Mouse (Mus musculus) cerebellum, postnatal 25 days (tissue): ENCODE results near the gene Slc16a2.
"Not testable (repeated sequence)": the region's sequence is repeated elsewhere in the genome, so short reads cannot be mapped to it uniquely, and the experiment has no call there.

Source experiments
- DNase-seq, 2 experiments: peaks; one replicate each; pipeline ENCODE4 v3.0.0; 2021; ENCODE audit warnings: mixed read lengths in 2 of 2

Gene Slc16a2

DNA sequence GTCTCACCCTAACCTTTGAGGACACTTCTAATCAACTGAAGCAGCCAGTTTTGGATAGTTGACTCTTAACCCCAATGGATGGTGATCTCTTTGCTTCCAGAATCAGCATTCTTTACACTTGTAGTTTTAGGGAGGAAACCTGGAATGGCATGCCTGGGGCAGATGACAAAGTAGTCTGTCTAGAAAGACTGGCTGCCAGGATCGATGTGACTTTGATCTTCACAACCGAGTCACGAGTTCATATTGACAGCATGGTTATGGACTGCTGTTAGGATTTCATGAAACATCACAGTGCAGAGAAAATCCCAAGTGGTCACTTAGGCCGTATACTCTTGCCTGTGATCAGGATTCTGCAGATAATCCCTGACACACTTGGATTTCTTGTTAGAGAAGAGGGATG is 88.7 kb downstream of the Slc16a2 start:
- DNase-seq, result no peak

DNA sequence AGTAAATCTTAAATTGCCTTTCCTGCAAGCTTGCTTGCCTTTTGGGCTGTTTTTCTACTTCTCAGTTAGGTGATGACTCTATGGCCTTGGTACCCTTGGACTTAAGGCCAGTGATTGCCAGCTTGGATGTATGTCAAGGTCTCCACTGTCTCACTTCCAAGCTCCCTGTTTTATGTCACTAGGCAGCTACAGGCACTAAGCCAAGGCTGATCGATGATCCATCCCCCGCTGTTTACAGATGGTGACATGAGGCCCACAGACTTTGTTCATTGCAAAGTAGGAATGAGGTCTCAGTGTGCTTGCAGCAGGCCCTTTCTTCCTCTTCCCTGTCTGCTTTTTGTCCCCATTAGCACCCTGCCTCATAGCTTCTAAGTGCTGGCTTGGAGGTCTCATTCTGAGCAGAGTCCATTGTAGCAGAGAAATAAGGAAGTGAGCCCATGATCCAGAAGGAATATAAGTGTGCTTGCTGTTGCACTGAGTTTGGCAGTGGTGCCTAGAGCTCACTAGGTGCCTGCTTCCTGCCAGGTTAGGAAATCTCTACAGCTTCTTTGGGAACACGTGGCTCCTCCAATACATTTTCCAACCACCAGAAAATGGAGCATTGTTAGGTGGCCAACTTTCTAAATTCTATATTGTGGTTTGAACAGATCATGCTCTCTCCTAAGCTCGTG is 89.6 kb downstream of the Slc16a2 start:
- DNase-seq, result no peak

DNA sequence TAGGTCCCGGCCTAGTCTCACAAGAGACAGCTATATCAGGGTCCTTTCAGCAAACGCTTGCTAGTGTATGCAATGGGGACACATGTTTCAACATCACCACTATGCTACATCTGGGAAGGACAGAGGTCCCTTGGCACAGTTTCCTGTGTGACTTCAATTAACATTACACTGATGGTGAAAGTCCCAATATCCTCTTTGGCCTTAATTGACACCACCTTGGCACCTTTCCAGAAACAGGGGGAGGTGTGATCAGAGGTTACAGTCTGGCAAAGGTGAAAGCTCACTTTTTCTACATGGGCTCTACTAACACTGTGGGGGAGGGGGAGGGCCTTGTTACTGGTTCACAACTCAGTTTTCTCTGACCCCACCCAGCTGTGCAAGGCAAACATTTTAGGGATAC is 99.3 kb downstream of the Slc16a2 start:
- DNase-seq, result no peak

DNA sequence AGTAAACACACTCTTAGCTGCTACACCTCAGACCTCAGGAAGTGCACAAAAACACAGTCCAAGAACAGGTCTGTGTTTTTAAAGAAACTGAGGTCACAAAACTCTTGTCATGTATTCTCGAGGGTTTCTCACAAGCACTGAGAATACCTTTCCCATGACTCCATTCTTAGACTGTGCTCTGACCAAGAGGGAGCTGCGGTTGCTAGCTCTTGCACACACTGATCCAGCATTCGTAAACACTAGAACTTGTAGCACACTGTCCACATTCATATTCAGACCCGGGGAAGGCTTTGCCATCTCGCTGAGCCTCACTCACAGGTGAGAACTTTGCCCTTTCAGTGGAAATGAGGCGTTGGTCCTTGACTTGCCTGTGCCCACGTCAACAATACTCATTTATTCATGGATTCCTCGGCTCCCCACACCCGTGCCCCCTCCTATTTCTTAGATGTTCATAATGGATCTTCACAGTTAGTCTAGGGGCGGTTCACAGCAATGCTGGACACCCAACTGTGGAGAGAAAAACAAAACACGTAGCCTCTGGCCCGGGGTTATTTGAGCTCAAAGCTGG is 102.1 kb downstream of the Slc16a2 start:
- DNase-seq, result no peak

DNA sequence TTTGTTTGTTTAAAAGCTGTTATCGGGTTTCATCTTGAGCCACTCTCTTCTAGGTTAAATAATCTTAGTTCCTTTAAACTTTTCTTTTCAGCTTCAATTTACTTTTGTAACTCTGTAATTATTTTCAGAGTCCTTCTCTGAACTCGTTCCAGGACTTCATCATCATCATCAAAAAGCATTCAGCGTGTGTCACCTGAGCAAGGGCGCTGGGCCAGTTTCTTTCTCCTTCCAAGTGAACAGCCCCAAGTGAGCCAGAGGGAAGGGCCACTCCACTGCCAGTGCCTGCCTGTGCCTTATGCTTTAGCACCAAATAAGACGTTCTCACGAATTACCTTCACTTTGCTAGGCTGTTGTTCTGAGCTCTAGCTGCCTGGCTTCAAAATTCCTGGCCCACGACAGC is 108.9 kb downstream of the Slc16a2 start:
- DNase-seq, result no peak

DNA sequence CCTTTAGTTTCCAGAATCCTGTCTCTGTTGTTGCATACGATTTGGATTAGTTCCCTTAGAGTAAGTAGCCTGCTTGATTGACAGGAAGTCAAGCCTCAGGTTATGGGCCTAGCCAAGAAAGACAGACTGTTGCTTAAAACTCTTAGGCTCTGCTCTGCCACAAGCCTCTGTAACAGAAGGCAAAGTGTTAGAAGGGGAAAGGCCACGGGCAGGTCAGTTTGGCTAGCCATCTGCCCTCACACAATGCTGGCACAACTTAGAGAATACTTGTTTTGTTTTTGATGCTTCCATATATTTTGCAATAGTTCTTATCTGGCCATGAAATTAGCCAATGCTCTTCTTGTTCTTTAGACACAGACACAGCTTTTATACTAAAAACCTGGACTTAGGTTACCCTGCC is 112.1 kb downstream of the Slc16a2 start:
- no peak for DNase-seq

DNA sequence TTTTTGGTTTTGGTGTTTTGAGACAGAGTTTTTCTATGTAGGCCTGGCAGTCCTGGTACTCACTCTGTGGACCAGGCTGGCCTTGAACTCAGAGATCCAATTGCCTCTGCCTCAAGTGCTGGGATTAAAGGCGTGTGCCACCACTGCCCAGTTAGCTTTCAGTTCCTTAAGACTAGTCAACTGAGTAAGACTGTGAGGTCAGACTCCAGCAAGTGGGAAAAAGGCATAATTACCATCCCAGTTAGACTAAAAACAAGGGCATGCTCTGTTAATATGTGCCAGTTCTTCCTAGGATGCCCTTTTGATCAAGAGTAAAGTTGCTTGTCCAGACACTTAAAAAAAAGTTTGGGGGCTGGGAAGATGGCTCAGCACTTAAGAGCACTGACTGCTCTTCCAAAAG is 113.2 kb downstream of the Slc16a2 start:
- no peak for DNase-seq

DNA sequence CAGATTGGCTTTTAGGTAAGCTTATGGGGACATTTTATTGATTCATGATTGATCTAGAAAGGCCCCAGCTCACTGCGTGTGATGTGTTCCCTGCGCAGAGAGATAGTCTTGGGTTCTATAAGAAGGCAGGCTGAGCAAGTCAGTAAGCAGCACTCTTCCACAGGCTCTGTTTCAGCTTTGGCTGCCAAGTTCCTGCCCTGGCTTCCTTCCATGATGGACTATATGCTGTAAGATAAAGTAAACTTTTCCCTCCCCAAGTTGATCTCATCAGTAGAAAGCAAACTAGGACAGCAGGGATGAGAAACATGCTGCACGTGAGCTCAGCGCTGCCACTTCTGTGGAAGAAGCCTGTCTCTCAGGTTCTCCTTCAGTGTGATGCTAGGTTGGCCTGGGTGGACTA is 117.2 kb downstream of the Slc16a2 start:
- DNase-seq, result no peak

DNA sequence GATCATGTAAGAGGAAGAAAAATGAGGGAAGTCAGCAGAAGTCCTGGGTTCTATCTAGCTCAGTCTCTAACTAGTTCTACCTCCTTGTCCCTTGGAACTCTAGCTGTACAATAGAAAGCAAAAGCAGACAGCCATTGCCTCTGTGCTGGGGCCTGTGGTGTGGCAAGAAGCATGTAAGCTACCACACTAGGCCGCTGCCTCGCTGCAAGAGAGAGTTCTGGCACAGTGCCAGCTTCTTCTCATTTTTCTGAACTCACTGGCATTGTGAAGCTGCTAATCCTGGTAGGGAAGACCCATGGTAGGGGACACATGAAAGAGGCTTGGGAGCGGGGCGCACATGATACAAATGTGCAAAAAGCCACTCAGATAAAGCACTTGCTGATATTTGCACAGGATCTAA is 117.8 kb downstream of the Slc16a2 start:
- DNase-seq, result peak in 1 of 2 experiments; percentile 29

DNA sequence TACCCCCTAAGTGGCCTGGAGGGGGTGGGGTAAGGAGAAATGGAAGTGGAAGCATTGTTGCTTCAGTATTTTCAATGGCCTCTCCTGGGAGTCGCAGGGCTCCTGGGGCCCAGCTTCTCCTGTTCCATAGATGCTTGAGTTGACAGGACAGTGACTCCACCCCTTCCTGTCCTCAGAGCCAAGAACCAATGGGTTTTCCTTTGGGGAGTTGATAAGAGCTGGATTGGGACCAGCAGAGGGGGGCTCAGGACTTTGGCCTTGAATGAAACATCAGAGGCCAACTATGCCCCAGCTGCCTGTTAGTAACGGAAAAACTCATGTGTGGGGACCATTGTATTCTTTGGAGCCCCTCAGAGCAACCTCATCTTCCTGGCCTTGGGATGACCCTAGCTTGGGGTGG is 124.0 kb downstream of the Slc16a2 start:
- no peak for DNase-seq

DNA sequence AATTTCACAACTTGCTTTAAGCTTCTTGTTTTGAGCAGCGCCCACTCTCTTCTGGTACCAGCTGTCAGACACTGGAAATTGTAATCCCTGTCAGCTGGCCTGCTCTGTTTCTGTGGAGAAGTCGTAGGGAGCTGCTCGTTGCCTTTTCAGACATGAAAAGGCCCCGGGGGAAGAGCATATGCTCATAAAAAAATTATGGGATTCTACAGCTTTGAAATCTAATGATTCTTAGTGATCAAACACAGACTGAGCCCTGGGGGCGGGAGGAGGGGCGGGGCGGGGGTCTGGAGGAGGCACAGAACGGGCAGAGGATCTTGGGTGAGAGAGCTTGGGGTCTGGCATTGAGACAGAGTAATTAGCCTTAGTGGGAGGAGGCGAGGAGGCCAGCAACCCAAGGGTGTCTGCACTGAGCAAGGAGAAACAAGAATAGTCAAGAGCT is 125.7 kb downstream of the Slc16a2 start:
- DNase-seq, result peak in 1 of 2 experiments; percentile 5

DNA sequence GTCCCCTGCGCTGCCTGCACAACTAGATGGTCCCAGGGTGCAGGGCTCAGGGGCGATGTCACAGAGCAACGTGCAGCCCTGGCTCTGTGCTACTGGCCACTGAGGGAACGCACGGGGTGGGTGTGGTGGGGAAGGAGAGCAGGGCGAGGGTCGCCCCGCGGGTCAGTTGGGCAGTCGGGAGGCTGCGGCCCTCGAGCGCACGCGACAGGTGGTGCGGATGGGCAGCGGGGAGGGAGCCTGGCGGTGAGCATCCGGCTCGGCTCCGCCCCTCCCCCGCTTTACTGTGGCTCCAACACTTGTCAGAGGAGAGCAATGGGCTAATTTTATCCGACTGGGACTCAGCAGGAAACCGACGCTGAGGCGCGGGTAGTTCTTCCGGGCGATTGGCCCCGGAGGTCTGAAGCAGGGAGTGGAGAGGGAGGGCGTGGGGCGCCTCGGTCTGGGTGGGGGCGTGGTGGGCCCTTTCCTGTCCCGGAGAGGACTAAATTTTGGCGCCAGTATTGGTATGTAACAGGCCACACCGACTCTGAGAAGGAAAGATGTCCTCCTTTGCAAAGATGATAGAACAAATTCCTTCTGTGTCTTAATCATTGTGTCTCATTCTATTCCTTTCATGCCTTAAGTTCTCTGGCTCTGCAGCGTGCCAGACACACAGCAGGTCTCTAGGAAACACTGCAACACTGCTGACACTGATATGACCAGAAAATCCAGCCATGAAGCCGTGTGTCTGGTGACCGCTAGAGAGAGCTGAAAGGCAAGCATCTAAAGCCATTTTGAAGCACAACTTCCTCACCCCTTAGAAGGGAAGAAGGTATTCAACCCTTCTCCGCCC is 126.4 kb downstream of the Slc16a2 start:
- DNase-seq, result peak; percentile 53 to 72

DNA sequence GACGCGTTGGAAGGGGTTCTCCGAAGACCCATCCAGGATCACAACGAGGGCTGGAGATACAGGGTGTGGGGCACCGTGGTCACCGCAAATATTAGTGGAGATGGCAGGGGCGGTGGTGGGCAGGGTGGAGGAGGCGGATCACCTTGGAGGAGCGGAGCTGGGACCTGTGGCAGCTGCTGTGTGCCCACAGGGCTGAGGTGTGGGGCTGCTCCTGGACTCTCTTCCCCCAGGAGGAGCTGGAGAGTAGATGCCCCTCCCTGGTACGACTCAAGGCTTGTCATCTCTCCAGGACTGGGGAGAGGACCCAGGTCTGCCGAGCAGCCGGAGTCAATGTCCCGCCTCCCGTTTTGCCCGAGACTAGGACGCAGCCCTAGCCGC is 127.0 kb downstream of the Slc16a2 start:
- DNase-seq, result peak in 1 of 2 experiments; percentile 7

DNA sequence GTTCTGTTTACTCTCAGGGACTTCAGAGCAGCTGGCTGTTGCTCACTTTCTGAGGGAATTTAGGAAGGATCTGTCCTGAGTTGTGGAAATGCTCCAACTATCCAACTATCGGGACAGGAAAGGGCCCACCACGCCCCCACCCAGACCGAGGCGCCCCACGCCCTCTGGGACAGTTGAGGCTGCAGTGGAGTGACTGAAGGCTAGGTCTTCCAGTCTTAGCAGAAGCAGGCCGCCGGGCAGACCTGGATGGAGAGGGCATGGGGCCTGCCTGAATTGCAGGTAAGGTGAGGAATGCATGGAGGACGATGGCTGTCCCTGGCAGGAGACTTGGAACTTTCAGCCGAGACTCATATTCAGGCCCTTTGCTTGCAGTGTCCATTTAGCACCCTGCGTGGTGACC is 127.4 kb downstream of the Slc16a2 start:
- DNase-seq, result no peak

DNA sequence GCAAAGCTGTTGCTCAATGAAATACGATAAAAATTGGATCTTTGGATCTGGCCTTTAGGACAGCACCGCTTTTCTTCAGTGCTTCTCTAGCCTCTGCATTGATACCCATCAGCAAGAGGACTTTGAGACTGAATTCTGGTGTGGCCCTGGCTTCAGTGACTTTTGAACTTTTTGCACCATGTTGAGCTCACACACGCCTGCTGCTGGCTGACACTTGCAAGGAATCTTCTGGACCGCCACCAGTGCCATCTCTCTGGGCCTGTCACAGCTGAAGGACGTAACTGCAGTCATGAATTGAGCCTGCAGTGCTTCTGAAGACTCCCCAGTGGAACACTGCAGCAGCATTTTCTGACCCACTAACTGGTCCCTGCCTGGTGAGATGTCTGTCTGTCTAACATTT is 128.9 kb downstream of the Slc16a2 start:
- no peak for DNase-seq

DNA sequence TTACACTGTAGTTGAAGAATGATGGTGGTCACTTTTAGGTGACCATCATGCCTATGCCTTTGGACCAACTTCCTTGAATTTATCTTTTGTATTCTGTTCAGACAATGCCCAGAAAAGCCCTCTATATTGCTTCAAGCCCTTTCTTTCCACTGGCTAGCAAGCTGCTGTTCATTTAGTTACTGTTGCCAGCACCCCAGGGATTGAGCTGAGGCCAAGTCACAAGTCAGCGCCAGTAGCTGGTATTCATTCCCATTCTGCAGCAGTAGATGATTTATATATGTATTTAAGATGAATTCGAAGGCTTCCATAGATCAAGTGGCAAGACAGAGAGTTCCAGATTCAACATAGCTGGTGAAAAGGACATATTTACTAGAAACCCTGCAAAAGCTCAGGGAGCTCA is 133.2 kb downstream of the Slc16a2 start:
- peak; percentile 41 to 62 for DNase-seq

DNA sequence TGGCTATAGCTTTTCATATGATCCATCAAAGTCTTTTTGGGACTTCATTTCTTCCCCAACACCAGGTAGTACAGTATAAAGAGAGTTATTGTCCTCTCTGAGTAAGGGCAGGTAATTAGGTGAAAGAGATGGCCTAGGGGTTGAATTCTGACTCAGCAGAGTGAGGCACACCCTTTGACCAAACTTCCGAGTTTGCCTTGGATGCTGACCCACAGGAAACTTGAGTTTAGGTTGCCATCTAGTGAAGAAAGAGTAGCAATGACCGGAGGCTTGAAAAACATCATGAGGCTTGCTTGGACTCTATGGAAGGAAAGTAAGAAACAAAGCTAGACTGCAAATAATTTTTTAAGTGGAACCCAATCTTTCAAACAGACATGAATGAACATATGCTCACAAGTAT is 147.1 kb downstream of the Slc16a2 start:
- no peak for DNase-seq

DNA sequence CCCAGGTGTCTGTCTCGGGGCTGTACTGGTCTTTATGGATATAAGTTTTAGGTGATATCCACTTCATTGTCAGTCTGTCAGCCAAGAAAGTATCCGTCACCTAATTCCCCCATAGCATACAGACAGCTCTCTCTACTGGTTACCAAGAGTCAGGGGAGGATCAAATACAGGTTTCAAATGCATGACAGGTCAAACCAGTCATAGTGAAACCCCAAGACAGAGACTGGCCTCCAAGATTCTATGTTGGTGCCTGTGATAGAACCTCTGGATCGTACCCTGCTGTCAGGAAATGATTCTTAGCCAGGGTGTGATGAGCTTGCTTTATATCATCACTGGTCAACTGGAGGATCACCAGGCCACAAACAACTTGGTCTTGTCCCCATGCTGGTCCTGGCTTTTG is 148.0 kb downstream of the Slc16a2 start:
- no peak for DNase-seq

DNA sequence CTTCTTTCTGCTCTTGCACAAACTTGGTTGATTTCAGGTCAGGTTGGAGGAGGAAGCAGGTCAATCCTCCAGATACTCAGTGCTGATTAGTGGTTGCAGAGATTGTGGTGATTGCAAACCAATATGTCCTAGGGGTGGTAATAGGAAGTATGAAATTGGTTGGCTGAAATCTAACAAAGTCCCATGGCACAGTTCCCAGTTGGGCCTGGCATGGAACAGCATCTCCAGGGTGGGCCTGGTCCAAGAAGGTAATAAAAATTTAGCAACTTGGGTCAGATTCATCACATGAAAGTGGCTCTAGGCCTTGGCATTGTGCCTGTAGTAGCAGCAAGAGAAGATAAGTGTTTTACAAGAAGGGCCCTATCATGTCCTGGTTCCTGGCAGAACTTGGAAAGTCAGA is 151.5 kb downstream of the Slc16a2 start:
- no peak for DNase-seq

DNA sequence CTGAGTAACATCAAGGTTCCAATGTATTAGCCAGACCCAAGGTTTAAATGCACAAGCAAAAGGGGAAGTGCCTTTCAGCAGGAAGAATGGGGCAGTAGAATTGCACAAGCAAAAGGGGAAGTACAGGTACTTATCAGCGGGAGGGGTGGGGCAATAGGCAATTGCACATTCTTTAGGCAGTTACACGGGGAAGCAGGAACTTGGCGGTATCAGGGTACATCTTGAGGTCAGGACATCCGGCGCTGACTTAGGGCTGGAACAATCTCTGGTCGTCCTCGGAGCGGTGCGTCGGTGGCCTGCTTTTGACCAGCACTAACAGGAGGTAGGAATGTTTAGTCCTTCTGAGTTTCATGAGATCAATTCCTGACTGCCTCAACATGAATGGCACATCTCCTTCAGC is 157.3 kb downstream of the Slc16a2 start:
- not testable (repeated sequence) for DNase-seq

DNA sequence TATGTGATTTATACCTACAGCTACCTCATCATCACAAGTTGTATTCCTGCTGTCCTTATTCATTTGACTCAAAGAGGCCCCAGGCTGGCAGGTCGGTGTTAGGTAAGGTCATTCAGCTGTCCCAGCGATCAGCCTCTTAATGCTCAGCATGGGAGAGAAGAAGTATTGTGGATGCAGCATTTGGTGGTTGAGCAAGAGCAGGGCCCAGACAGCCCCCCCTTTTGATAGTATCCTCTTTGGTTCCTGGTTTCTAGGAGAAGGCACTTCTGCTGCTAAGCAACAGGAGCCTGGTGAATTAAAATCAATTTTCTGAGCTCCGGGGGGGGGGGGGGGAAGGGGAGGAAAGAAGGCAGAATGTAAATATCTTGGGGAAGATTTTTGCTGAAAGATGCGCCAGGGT is 162.8 kb downstream of the Slc16a2 start:
- DNase-seq, result no peak

DNA sequence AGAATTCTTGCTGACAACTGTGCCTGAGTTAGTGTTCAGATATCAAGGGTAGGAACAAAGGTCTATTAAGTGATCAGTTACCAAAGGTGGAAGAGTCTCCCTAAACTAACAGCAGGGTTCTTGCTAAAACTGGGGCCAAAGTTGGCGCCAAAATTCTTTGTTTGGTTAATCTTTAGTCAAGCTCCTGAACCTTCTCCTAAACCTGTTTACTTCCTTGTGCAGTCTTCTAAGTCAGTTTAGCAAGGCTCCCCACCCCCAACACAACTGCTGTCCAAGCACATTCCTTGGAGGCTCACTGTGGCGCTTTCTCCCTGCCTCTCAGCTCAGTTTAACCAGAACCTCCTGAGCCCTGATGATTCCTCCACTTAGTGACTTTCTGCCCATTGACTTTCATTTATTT is 168.8 kb downstream of the Slc16a2 start:
- DNase-seq, result no peak

DNA sequence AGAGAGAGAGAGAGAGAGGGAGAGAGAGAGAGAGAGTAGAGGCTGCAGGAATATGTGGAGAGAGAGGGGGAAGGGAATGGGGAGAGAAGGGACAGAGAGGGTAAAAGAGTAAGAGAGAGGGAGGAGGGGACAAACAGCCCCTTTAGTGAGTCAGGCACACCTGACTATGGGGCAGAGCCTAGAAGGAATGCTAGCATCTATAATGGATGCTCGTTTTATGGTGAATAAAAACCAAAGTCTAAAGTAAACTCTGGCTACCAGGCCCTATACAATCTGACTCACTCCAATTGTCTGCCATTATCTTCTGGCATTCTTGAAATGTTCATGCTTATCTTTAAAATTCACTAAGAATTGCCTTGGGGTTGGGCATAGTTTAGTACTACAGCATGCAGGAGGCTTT is 169.7 kb downstream of the Slc16a2 start:
- no peak for DNase-seq
